Mouse (Mus musculus) gastrocnemius, adult 8-10 months (tissue): Measurements from ENCODE around the gene Trpt1. TPM values are rescaled to one million over a fixed set of nuclear protein-coding genes. Genes with fewer than 3 reads are reported as not detected.
A peak's percentile ranks its signal among the peaks of the same experiment; 100 is the strongest.

Source experiments
- DNase-seq, 2 experiments: peaks; one replicate each; pipeline ENCODE4 v3.0.0; 2022; ENCODE audit warnings: low spot score in 2 of 2
- total RNA-seq, 4 experiments: library from RNA; stranded (reverse); gene quantifications; 2 replicates each; pipeline ENCODE4 v1.2.4; 2022

Trpt1 gene
- total RNA-seq, 4 experiments from 2014 or later = 20.8 to 31.7 (median 23.7) TPM

GRCm38 (mm10) chr19:6992011-6992858 is 3.7 kb upstream of the Trpt1 start, which contains the start of gene Dnajc4:
Gene Dnajc4, minus strand, starts transcription at chr19:6992572.
- DNase-seq = peak; percentile 92 to 96

- DNase-seq = no peak
Measured at GRCm38 (mm10) chr19:6993011-6993770, 2.7 kb upstream of the Trpt1 start.

GRCm38 (mm10) chr19:6994002-6994401 is 1.9 kb upstream of the Trpt1 start:
- DNase-seq = no peak

- no peak for DNase-seq
Measured at GRCm38 (mm10) chr19:6994489-6994888, 1.4 kb upstream of the Trpt1 start.

- no peak for DNase-seq
Measured at GRCm38 (mm10) chr19:6995255-6995991, 508 bp upstream of the Trpt1 start.

- DNase-seq = no peak
Measured at GRCm38 (mm10) chr19:6997721-6998290, 1.9 kb downstream of the Trpt1 start.

- no peak for DNase-seq
Measured at GRCm38 (mm10) chr19:6999360-7000063, 3.6 kb downstream of the Trpt1 start.

- DNase-seq = no peak
Measured at GRCm38 (mm10) chr19:7006892-7007593, 11.1 kb downstream of the Trpt1 start.

- no peak for DNase-seq
Measured at GRCm38 (mm10) chr19:7012426-7012825, 16.5 kb downstream of the Trpt1 start.

GRCm38 (mm10) chr19:7013984-7014383 is 18.1 kb downstream of the Trpt1 start:
- no peak for DNase-seq

- DNase-seq = no peak
Measured at GRCm38 (mm10) chr19:7014481-7015135, 18.7 kb downstream of the Trpt1 start.

- no peak for DNase-seq
Measured at GRCm38 (mm10) chr19:7017541-7018457, 21.9 kb downstream of the Trpt1 start.

- DNase-seq = no peak
Measured at GRCm38 (mm10) chr19:7018546-7018945, 22.6 kb downstream of the Trpt1 start.

GRCm38 (mm10) chr19:7019191-7019590 is 23.3 kb downstream of the Trpt1 start, which contains the start of gene Fermt3:
Gene Fermt3, minus strand, starts transcription at chr19:7019469.
- no peak for DNase-seq

GRCm38 (mm10) chr19:7020224-7020641 is 24.3 kb downstream of the Trpt1 start:
- DNase-seq = no peak

GRCm38 (mm10) chr19:7029531-7029930 is 33.6 kb downstream of the Trpt1 start:
- no peak for DNase-seq

GRCm38 (mm10) chr19:7034006-7034405 is 38.1 kb downstream of the Trpt1 start:
- no peak for DNase-seq

GRCm38 (mm10) chr19:7039088-7039720 is 43.3 kb downstream of the Trpt1 start:
- peak; percentile 34 for DNase-seq
